Mouse (Mus musculus): ENCODE measurements around the gene Plekhb1. TPM values are rescaled to one million over a fixed set of nuclear protein-coding genes. Genes with fewer than 3 reads are reported as not detected.

Gene Plekhb1
- polyA plus RNA-seq, 1 experiment from 2014 or later: 1.8 TPM

- Histone ChIP-seq H3K9ac (no peak overlapping the region), H3K27ac (replicated peaks) (no peak overlapping the region), H3K4me3 (no peak overlapping the region), H3K4me1 (peaks cover 8% of the 10 kb centered on the region), H3K27me3 (replicated peaks) (no peaks in the 10 kb centered on the region), H3K9me3 (no peaks in the 10 kb centered on the region), H3K36me3 (peaks cover 4% of the 10 kb centered on the region; the same call in 1 of the 2 replicates), H3K4me2 (no peak overlapping the region)
- WGBS: 81% methylated on average over 4 of the region's 4 CpGs
- no peak for ATAC-seq (ENCODE audit: extremely low read depth, insufficient number of reproducible peaks, low FRiP score, low TSS enrichment)
These were observed 45.9 kb downstream of the Plekhb1 start for GRCm38 (mm10) chr7:100616121-100616857.

GRCm38 (mm10) chr7:100608910-100609309 is 53.3 kb downstream of the Plekhb1 start:
- peak overlapping the region; percentile 98 for H3K4me3 ChIP-seq
- H3K9me3 ChIP-seq: no peaks in the 10 kb centered on the region
- WGBS: 19% methylated on average over 4 of the region's 4 CpGs
- H3K27me3 ChIP-seq (replicated peaks): no peaks in the 10 kb centered on the region
- H3K36me3 ChIP-seq: no peaks in the 10 kb centered on the region
- peaks cover 19% of the 10 kb centered on the region for H3K4me1 ChIP-seq
- no peak for ATAC-seq (ENCODE audit: extremely low read depth, insufficient number of reproducible peaks, low FRiP score, low TSS enrichment)
- peak overlapping the region; percentile 100 for H3K27ac ChIP-seq (replicated peaks)
- H3K9ac ChIP-seq: peak overlapping the region; percentile 99
- H3K4me2 ChIP-seq: peak overlapping the region; percentile 81

GRCm38 (mm10) chr7:100608130-100608741 is 54.0 kb downstream of the Plekhb1 start, which contains the start of gene Mrpl48:
TSS of gene Mrpl48 (minus strand) at chr7:100608301.
- peak within 1 kb of the TSS; percentile 99 for H3K9ac ChIP-seq
- no peaks in the 10 kb centered on the region for H3K9me3 ChIP-seq
- under 1% methylated on average over 42 of the region's 43 CpGs for WGBS
- no peaks in the 10 kb centered on the region for H3K27me3 ChIP-seq (replicated peaks)
- peaks cover 19% of the 10 kb centered on the region for H3K4me1 ChIP-seq
- peak; percentile 7; the same call in 1 of the 2 replicates for ATAC-seq (ENCODE audit: extremely low read depth, insufficient number of reproducible peaks, low FRiP score, low TSS enrichment)
- H3K36me3 ChIP-seq: no peaks in the 10 kb centered on the region
- peak within 1 kb of the TSS; percentile 100 for H3K27ac ChIP-seq (replicated peaks)
- peak within 1 kb of the TSS; percentile 81 for H3K4me2 ChIP-seq
- peak within 1 kb of the TSS; percentile 98 for H3K4me3 ChIP-seq

GRCm38 (mm10) chr7:100607214-100608129 is 54.7 kb downstream of the Plekhb1 start, which contains the start of gene Rab6a:
TSS of gene Rab6a (plus strand) at chr7:100607410.
- Histone ChIP-seq H3K9me3 (no peaks in the 10 kb centered on the region), H3K4me3 (peak within 1 kb of the TSS; percentile 98), H3K4me1 (peaks cover 19% of the 10 kb centered on the region), H3K27me3 (replicated peaks) (no peaks in the 10 kb centered on the region), H3K4me2 (peak within 1 kb of the TSS; percentile 81), H3K36me3 (no peaks in the 10 kb centered on the region), H3K27ac (replicated peaks) (peak within 1 kb of the TSS; percentile 100), H3K9ac (peak within 1 kb of the TSS; percentile 99)
- under 1% methylated on average over 99 of the region's 105 CpGs for WGBS
- ATAC-seq (ENCODE audit: extremely low read depth, insufficient number of reproducible peaks, low FRiP score, low TSS enrichment): peak; percentile 93

GRCm38 (mm10) chr7:100600211-100600610 is 62.0 kb downstream of the Plekhb1 start:
- Histone ChIP-seq H3K36me3 (no peaks in the 10 kb centered on the region), H3K9me3 (0 out of 2 replicates have a peak, but pooled peaks cover 5% of the 10 kb centered on the region), H3K4me3 (no peak overlapping the region), H3K9ac (no peak overlapping the region), H3K27ac (replicated peaks) (no peak overlapping the region), H3K4me2 (no peak overlapping the region), H3K27me3 (replicated peaks) (no peaks in the 10 kb centered on the region), H3K4me1 (no peaks in the 10 kb centered on the region)
- 62% methylated on average over 5 of the region's 5 CpGs for WGBS
- ATAC-seq (ENCODE audit: extremely low read depth, insufficient number of reproducible peaks, low FRiP score, low TSS enrichment): no peak

- Histone ChIP-seq H3K27ac (replicated peaks) (no peak overlapping the region), H3K27me3 (replicated peaks) (no peaks in the 10 kb centered on the region), H3K9me3 (no peaks in the 10 kb centered on the region), H3K9ac (no peak overlapping the region), H3K4me3 (no peak overlapping the region), H3K36me3 (no peaks in the 10 kb centered on the region), H3K4me2 (no peak overlapping the region), H3K4me1 (no peaks in the 10 kb centered on the region)
- ATAC-seq (ENCODE audit: extremely low read depth, insufficient number of reproducible peaks, low FRiP score, low TSS enrichment): no peak
These were observed 68.9 kb downstream of the Plekhb1 start for GRCm38 (mm10) chr7:100593349-100593748.

Other genes starting within 250 kb of the Plekhb1 start
- gene Ucp3, start 189.4 kb downstream of the Plekhb1 start, polyA plus RNA-seq (2015; fragmentation: Nextera tagmentation; extraction: Ambion mirVana): 0.07 and 0.24 TPM in 2 replicates
- gene Ucp2, start 169.1 kb downstream of the Plekhb1 start, polyA plus RNA-seq (2015; fragmentation: Nextera tagmentation; extraction: Ambion mirVana): 189 and 197 TPM in 2 replicates
- gene Dnajb13, start 147.5 kb downstream of the Plekhb1 start, polyA plus RNA-seq (2015; fragmentation: Nextera tagmentation; extraction: Ambion mirVana): 0.19 and 0.29 TPM in 2 replicates
- 23.0 and 23.1 TPM in 2 replicates for gene Coa4, start 125.3 kb downstream of the Plekhb1 start, polyA plus RNA-seq (2015; fragmentation: Nextera tagmentation; extraction: Ambion mirVana)
- 82.4 and 91.0 TPM in 2 replicates for gene Rab6a, start 55.0 kb downstream of the Plekhb1 start, polyA plus RNA-seq (2015; fragmentation: Nextera tagmentation; extraction: Ambion mirVana)
- 76.8 and 83.0 TPM in 2 replicates for gene Mrpl48, start 54.1 kb downstream of the Plekhb1 start, polyA plus RNA-seq (2015; fragmentation: Nextera tagmentation; extraction: Ambion mirVana)
- 27.8 and 33.6 TPM in 2 replicates for gene Fam168a, start 44.2 kb upstream of the Plekhb1 start, polyA plus RNA-seq (2015; fragmentation: Nextera tagmentation; extraction: Ambion mirVana)
- gene Relt, start 201.0 kb upstream of the Plekhb1 start, polyA plus RNA-seq (2015; fragmentation: Nextera tagmentation; extraction: Ambion mirVana): 2.9 and 3.7 TPM in 2 replicates